Mouse (Mus musculus): Measurements from ENCODE around the gene Zkscan16. TPM values are rescaled to one million over a fixed set of nuclear protein-coding genes. Genes with fewer than 3 reads are reported as not detected.

Zkscan16 gene
- total and polyA plus RNA-seq, 3 experiments, result not detected

DNA sequence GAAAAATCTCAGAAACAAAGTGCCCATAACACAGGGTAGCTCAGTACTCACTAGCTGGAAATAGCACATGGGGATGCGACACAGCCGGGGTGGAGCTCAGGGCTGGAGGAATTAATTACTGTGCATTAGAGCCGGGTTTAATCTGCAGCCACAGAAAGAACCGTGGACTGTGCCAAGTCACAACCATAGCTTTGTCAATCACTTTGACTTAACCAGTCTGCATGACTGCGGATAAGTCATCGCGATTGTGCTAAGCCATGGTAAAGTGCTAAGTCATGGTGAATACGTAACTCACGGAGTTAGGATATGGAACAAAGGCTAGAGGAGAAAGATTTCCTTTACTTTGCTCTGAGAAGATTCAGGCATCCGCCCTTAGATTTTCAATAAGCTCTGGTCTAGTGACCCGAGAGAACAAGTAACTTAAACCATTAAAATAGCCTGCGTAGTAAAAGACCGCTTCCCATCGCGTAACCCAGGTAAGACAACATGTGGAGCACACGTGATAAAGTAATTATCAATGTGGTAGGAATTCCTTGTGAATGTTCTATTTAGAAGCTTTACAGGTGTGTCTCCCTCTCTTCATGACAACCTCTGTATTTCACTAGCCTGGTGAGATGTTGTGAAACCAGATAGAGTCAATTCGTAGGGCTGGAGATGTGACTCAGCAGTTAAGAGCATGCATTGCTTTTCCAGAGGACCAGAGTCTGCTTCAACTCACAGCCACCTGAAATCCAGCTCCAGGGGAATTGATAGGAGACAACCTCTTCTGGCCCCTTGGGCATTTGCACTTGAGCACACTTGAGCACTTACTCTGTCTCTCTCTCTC lies 47.4 kb downstream of the Zkscan16 start (continued):
- TF ChIP-seq KAT2A (conservative IDR thresholded peaks at IDR 0.05; ENCODE audit: low read depth, low read length) (no peak), RAD21 (IDR thresholded peaks at IDR 0.05; ENCODE audit: low read depth, low read length) (no peak), HCFC1 (IDR thresholded peaks at IDR 0.05; ENCODE audit: low read depth, low read length) (no peak), JUND (IDR thresholded peaks at IDR 0.05; ENCODE audit: low read depth, low read length) (no peak)

DNA sequence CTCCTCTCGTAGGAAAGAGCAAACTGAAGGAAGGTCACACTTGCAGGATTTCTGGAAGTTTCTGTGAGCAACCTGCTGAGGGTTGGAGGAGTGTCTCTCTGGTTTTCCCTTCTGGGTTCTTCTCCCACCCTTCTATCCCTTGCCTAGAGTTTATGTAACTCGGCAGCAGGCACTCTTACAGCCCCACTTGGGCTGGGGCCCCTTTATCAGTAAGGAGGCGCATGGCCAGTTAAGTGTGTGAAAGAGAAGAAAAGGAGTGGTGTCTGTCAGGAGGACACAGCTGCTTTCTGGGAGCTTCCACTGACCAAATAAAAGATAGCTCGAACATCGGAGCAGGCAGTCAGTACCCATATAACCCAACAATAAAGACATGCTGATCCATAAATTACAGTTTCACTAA lies 48.8 kb downstream of the Zkscan16 start:
- Histone ChIP-seq H3K9ac (ENCODE audit: control insufficient read depth, low read depth, low read length, poor library complexity, severe bottlenecking) (no peak overlapping the region), H3K27me3 (ENCODE audit: control insufficient read depth in 1 of 2, insufficient read depth in 2 of 2, low read length in 2 of 2) (no peaks in the 10 kb centered on the region), H3K36me3 (ENCODE audit: control insufficient read depth in 1 of 2, insufficient read depth in 2 of 2, low read length in 2 of 2) (peaks cover 0 to 23% of the 10 kb centered on the region in 2 experiments; a peak in 2 of 4 replicates), H3K4me1 (ENCODE audit: control insufficient read depth in 1 of 2, insufficient read depth in 2 of 2, low read length in 2 of 2) (peaks cover 18 to 36% of the 10 kb centered on the region in 2 experiments), H3K9me3 (replicated peaks; ENCODE audit: insufficient read depth, low read length) (no peaks in the 10 kb centered on the region), H3K79me2 (ENCODE audit: control insufficient read depth, insufficient read depth, low read length, poor library complexity) (no peaks in the 10 kb centered on the region), H3K4me3 (ENCODE audit: control insufficient read depth in 1 of 2, insufficient read depth in 1 of 2, low read depth in 2 of 2, low read length in 2 of 2) (no peak overlapping the region), H3K27ac (ENCODE audit: control insufficient read depth, low read depth, low read length) (no peak overlapping the region)
- TF ChIP-seq SIN3A (IDR thresholded peaks at IDR 0.05; ENCODE audit: low read length) (no peak), SMC3 (IDR thresholded peaks at IDR 0.05; ENCODE audit: low read depth, low read length) (no peak), RAD21 (IDR thresholded peaks at IDR 0.05; ENCODE audit: low read depth, low read length) (no peak), RCOR1 (IDR thresholded peaks at IDR 0.05; ENCODE audit: low read depth, low read length) (no peak), JUND (IDR thresholded peaks at IDR 0.05; ENCODE audit: low read depth, low read length) (no peak), USF2 (IDR thresholded peaks at IDR 0.05; ENCODE audit: borderline replicate concordance in 1 of 2, insufficient read depth in 1 of 2, low read depth in 1 of 2, low read length in 2 of 2) (no peak), MAX (IDR thresholded peaks at IDR 0.05; ENCODE audit: low read length) (no peak), ZMIZ1 (IDR thresholded peaks at IDR 0.05; ENCODE audit: low read depth, low read length) (no peak), E2F4 (IDR thresholded peaks at IDR 0.05; ENCODE audit: borderline replicate concordance, low read depth, low read length) (no peak), KAT2A (conservative IDR thresholded peaks at IDR 0.05; ENCODE audit: low read depth, low read length) (no peak), GABPA (IDR thresholded peaks at IDR 0.05; ENCODE audit: low read depth, low read length) (no peak)
- DNase-seq (ENCODE audit: low read depth, low spot score), result peak; percentile 45

- no peaks in the 10 kb centered on the region for H3K79me2 ChIP-seq (ENCODE audit: control insufficient read depth, insufficient read depth, low read length, poor library complexity)
- no peak within 1 kb of the TSS for H3K9ac ChIP-seq (ENCODE audit: control insufficient read depth, low read depth, low read length, poor library complexity, severe bottlenecking)
- no peak within 1 kb of the TSS for H3K4me3 ChIP-seq (ENCODE audit: control insufficient read depth in 1 of 2, insufficient read depth in 1 of 2, low read depth in 2 of 2, low read length in 2 of 2)
- H3K27me3 ChIP-seq (ENCODE audit: control insufficient read depth in 1 of 2, insufficient read depth in 2 of 2, low read length in 2 of 2), result no peaks in the 10 kb centered on the region
- no peak within 1 kb of the TSS for H3K27ac ChIP-seq (ENCODE audit: control insufficient read depth, low read depth, low read length)
- DNase-seq (ENCODE audit: low read depth, low spot score), result no peak
- peaks cover 0 to 15% of the 10 kb centered on the region in 2 experiments; a peak in 2 of 4 replicates for H3K36me3 ChIP-seq (ENCODE audit: control insufficient read depth in 1 of 2, insufficient read depth in 2 of 2, low read length in 2 of 2)
- H3K9me3 ChIP-seq (replicated peaks; ENCODE audit: insufficient read depth, low read length), result no peaks in the 10 kb centered on the region
- H3K4me1 ChIP-seq (ENCODE audit: control insufficient read depth in 1 of 2, insufficient read depth in 2 of 2, low read length in 2 of 2), result peaks cover 13 to 31% of the 10 kb centered on the region in 2 experiments
- TF ChIP-seq USF1 (IDR thresholded peaks at IDR 0.05; ENCODE audit: low read depth, low read length), result peak; percentile 53; the same call in 1 of the 2 replicates
- no peak for TF ChIP-seq RCOR1 (IDR thresholded peaks at IDR 0.05; ENCODE audit: low read depth, low read length)
- TF ChIP-seq BHLHE40 (IDR thresholded peaks at IDR 0.05; ENCODE audit: borderline replicate concordance, low read depth, low read length), result 0 out of 2 replicates have a peak, but pooled peaks have one; percentile 34
Observed at GRCm38 (mm10) chr4:58994762-58995161, 51.3 kb downstream of the Zkscan16 start, which contains the start of gene Dnajc25. TSS of gene Dnajc25 (plus strand) at chr4:58995062.

Measured in MEL (cell line).